Mouse (Mus musculus) liver, embryonic 13.5 days (tissue): ENCODE measurements around the gene Pard6b. TPM values are rescaled to one million over a fixed set of nuclear protein-coding genes. Genes with fewer than 3 reads are reported as not detected.
A peak's percentile ranks its signal among the peaks of the same experiment; 100 is the strongest.
"Not testable (repeated sequence)": the region's sequence is repeated elsewhere in the genome, so short reads cannot be mapped to it uniquely, and the experiment has no call there.

Experiments used
- ATAC-seq: fragments of 200-750 bp; cut with Nextera tagmentation; 2 replicates; pipeline ENCODE4 v1.8.0; 2017; ENCODE audit warnings: low read depth, mild to moderate bottlenecking, moderate number of reproducible peaks, moderate library complexity
- DNase-seq: peaks from one replicate; pipeline ENCODE4 v3.0.0; 2022
- H3K27ac ChIP-seq: fragments of 300-500 bp; sonication (generic); 2 replicates; pipeline ENCODE4 v1.5.1; 2015; ENCODE audit warnings: moderate library complexity, mild to moderate bottlenecking, inconsistent platforms
- H3K27me3 ChIP-seq: fragments of 300-500 bp; sonication (generic); 2 replicates; pipeline ENCODE4 v1.6.1; 2015; ENCODE audit warnings: mild to moderate bottlenecking, inconsistent platforms
- H3K36me3 ChIP-seq: fragments of 300-500 bp; sonication (generic); 2 replicates; pipeline ENCODE4 v1.6.1; 2015; ENCODE audit warnings: mild to moderate bottlenecking, inconsistent platforms
- H3K4me1 ChIP-seq: fragments of 300-500 bp; sonication (generic); replicated peaks from 2 replicates; pipeline ENCODE4 v1.6.1; 2015; ENCODE audit warnings: inconsistent platforms
- H3K4me2 ChIP-seq: fragments of 300-500 bp; sonication (generic); 2 replicates; pipeline ENCODE4 v1.6.1; 2015; ENCODE audit warnings: inconsistent platforms, mild to moderate bottlenecking, moderate library complexity
- H3K4me3 ChIP-seq: fragments of 300-500 bp; sonication (generic); replicated peaks from 2 replicates; pipeline ENCODE4 v1.5.1; 2015; ENCODE audit warnings: mild to moderate bottlenecking, inconsistent platforms
- H3K9ac ChIP-seq: fragments of 300-500 bp; sonication (generic); 2 replicates; pipeline ENCODE4 v1.6.1; 2015; ENCODE audit warnings: mild to moderate bottlenecking, inconsistent platforms
- H3K9me3 ChIP-seq: fragments of 300-500 bp; sonication (generic); replicated peaks from 2 replicates; pipeline ENCODE4 v1.6.1; 2016; ENCODE audit warnings: inconsistent platforms
- WGBS: fragments of 180-500 bp; shearing (Covaris S2); methylation state at CpG from one replicate; pipeline ENCODE4 v1.1.7; 2015; ENCODE audit not compliant: insufficient replicate concordance; 5-methylcytosine and 5-hydroxymethylcytosine counted together
- polyA plus RNA-seq: library from polyadenylated mRNA; unstranded; fragments of >200 nt; fragmentation: Nextera tagmentation; extraction: Ambion mirVana; gene quantifications from 2 replicates; pipeline ENCODE4 v1.2.1, GENCODE M21; 2015

Pard6b gene
- polyA plus RNA-seq, 1 experiment from 2014 or later = 2.2 TPM

- Histone ChIP-seq H3K27me3 (peaks cover 31% of the 10 kb centered on the region), H3K4me3 (peak overlapping the region; percentile 55), H3K27ac (no peak overlapping the region; the same call in 1 of the 2 replicates), H3K9ac (peak overlapping the region; percentile 61), H3K9me3 (no peaks in the 10 kb centered on the region), H3K4me1 (peaks cover 40% of the 10 kb centered on the region), H3K4me2 (peak overlapping the region; percentile 85), H3K36me3 (no peaks in the 10 kb centered on the region)
- ATAC-seq = no peak
- WGBS = 11% methylated on average over 16 of the region's 16 CpGs
- DNase-seq = no peak
These were observed 31.7 kb upstream of the Pard6b start for GRCm38 (mm10) chr2:168049002-168049635.

GRCm38 (mm10) chr2:168050000-168050942 is 30.5 kb upstream of the Pard6b start:
- H3K4me2 ChIP-seq = peak overlapping the region; percentile 85
- no peaks in the 10 kb centered on the region for H3K36me3 ChIP-seq
- H3K4me1 ChIP-seq = peaks cover 38% of the 10 kb centered on the region
- peak; percentile 77 for ATAC-seq
- peak overlapping the region; percentile 45 for H3K27ac ChIP-seq
- peak overlapping the region; percentile 61 for H3K9ac ChIP-seq
- peak; percentile 70 for DNase-seq
- peaks cover 31% of the 10 kb centered on the region for H3K27me3 ChIP-seq
- WGBS = under 1% methylated on average over 56 of the region's 56 CpGs
- H3K4me3 ChIP-seq = peak overlapping the region; percentile 55
- H3K9me3 ChIP-seq = no peaks in the 10 kb centered on the region

- H3K27ac ChIP-seq = no peak overlapping the region
- 80% methylated on average over 1 of the region's 1 CpGs for WGBS
- no peaks in the 10 kb centered on the region for H3K36me3 ChIP-seq
- peaks cover 33% of the 10 kb centered on the region for H3K4me1 ChIP-seq
- no peak overlapping the region for H3K9ac ChIP-seq
- ATAC-seq (no peak), DNase-seq (no peak)
- H3K4me2 ChIP-seq = no peak overlapping the region
- H3K9me3 ChIP-seq = no peaks in the 10 kb centered on the region
- H3K27me3 ChIP-seq = peaks cover 31% of the 10 kb centered on the region
- H3K4me3 ChIP-seq = no peak overlapping the region
These were observed 28.6 kb upstream of the Pard6b start for GRCm38 (mm10) chr2:168052156-168052555.

- Histone ChIP-seq H3K4me2 (no peak overlapping the region), H3K4me1 (peaks cover 33% of the 10 kb centered on the region), H3K9me3 (no peaks in the 10 kb centered on the region), H3K9ac (no peak overlapping the region), H3K27me3 (peaks cover 31% of the 10 kb centered on the region), H3K27ac (no peak overlapping the region), H3K4me3 (no peak overlapping the region), H3K36me3 (no peaks in the 10 kb centered on the region)
- ATAC-seq (no peak), DNase-seq (no peak)
- WGBS = 20% methylated on average over 2 of the region's 2 CpGs
These were observed 28.1 kb upstream of the Pard6b start for GRCm38 (mm10) chr2:168052689-168053088.

GRCm38 (mm10) chr2:168054142-168054541 is 26.7 kb upstream of the Pard6b start:
- DNase-seq = no peak
- Histone ChIP-seq H3K4me1 (peaks cover 33% of the 10 kb centered on the region), H3K36me3 (no peaks in the 10 kb centered on the region), H3K27me3 (peaks cover 25% of the 10 kb centered on the region), H3K9ac (no peak overlapping the region), H3K9me3 (no peaks in the 10 kb centered on the region), H3K4me3 (no peak overlapping the region), H3K27ac (no peak overlapping the region), H3K4me2 (no peak overlapping the region)
- WGBS = 81% methylated on average over 11 of the region's 11 CpGs
- ATAC-seq = no peak

- Histone ChIP-seq H3K9ac (no peak overlapping the region), H3K4me3 (no peak overlapping the region), H3K4me1 (peaks cover 15% of the 10 kb centered on the region; the same call in 1 of the 2 replicates), H3K36me3 (no peaks in the 10 kb centered on the region), H3K4me2 (no peak overlapping the region), H3K27me3 (peaks cover 6% of the 10 kb centered on the region; the same call in 1 of the 2 replicates), H3K27ac (no peak overlapping the region), H3K9me3 (no peaks in the 10 kb centered on the region)
- WGBS = 43% methylated on average over 14 of the region's 14 CpGs
- DNase-seq = no peak
- ATAC-seq = no peak
These were observed 24.7 kb upstream of the Pard6b start for GRCm38 (mm10) chr2:168055910-168056665.

GRCm38 (mm10) chr2:168056666-168056933 is 24.2 kb upstream of the Pard6b start:
- DNase-seq (no peak), ATAC-seq (no peak)
- Histone ChIP-seq H3K27me3 (peaks cover 2% of the 10 kb centered on the region; the same call in 1 of the 2 replicates), H3K4me2 (no peak overlapping the region), H3K4me1 (peaks cover 13% of the 10 kb centered on the region; the same call in 1 of the 2 replicates), H3K9me3 (no peaks in the 10 kb centered on the region), H3K9ac (no peak overlapping the region), H3K4me3 (no peak overlapping the region), H3K27ac (no peak overlapping the region), H3K36me3 (no peaks in the 10 kb centered on the region)
- 70% methylated on average over 8 of the region's 8 CpGs for WGBS

- H3K4me3 ChIP-seq, H3K27ac ChIP-seq, H3K4me2 ChIP-seq, ATAC-seq, H3K27me3 ChIP-seq, DNase-seq, H3K9me3 ChIP-seq, H3K9ac ChIP-seq, H3K36me3 ChIP-seq: not testable (repeated sequence)
- peaks cover 13% of the 10 kb centered on the region; the same call in 1 of the 2 replicates for H3K4me1 ChIP-seq
- WGBS = 40% methylated on average over 2 of the region's 2 CpGs
These were observed 22.9 kb upstream of the Pard6b start for GRCm38 (mm10) chr2:168057876-168058275.

GRCm38 (mm10) chr2:168058488-168059199 is 22.2 kb upstream of the Pard6b start:
- DNase-seq (no peak), ATAC-seq (peak; percentile 56)
- H3K9me3 ChIP-seq = no peaks in the 10 kb centered on the region
- H3K27ac ChIP-seq = no peak overlapping the region
- H3K36me3 ChIP-seq = no peaks in the 10 kb centered on the region
- no peak overlapping the region for H3K4me2 ChIP-seq
- H3K9ac ChIP-seq = no peak overlapping the region
- no peaks in the 10 kb centered on the region for H3K27me3 ChIP-seq
- H3K4me1 ChIP-seq = peaks cover 13% of the 10 kb centered on the region; the same call in 1 of the 2 replicates
- H3K4me3 ChIP-seq = no peak overlapping the region
- 48% methylated on average over 13 of the region's 13 CpGs for WGBS

GRCm38 (mm10) chr2:168059200-168059790 is 21.5 kb upstream of the Pard6b start:
- ATAC-seq (no peak), DNase-seq (no peak)
- Histone ChIP-seq H3K4me3 (no peak overlapping the region), H3K4me2 (no peak overlapping the region), H3K9ac (no peak overlapping the region), H3K27ac (no peak overlapping the region), H3K4me1 (peaks cover 13% of the 10 kb centered on the region; the same call in 1 of the 2 replicates), H3K27me3 (no peaks in the 10 kb centered on the region), H3K9me3 (no peaks in the 10 kb centered on the region), H3K36me3 (no peaks in the 10 kb centered on the region)
- WGBS = 67% methylated on average over 6 of the region's 6 CpGs
